Mouse (Mus musculus) cortical plate, adult 2 months (tissue): ENCODE results near the gene Phldb2.

Experiments used
- CTCF ChIP-seq: fragments of 200-500 bp; IDR thresholded peaks from 2 replicates; pipeline ENCODE4 v1.5.1; 2011; ENCODE audit warnings: mild to moderate bottlenecking, control low read depth, low read length; ENCODE audit not compliant: insufficient read depth; ENCODE audit errors: extremely low read depth
- POLR2A ChIP-seq: fragments of 200-500 bp; IDR thresholded peaks from 2 replicates; pipeline ENCODE4 v1.6.1; 2011; ENCODE audit warnings: mild to moderate bottlenecking, low read length, control low read depth; ENCODE audit not compliant: insufficient read depth; ENCODE audit errors: extremely low read depth

- no peak for TF ChIP-seq CTCF
- no peak for TF ChIP-seq POLR2A
These were observed 80.0 kb downstream of the Phldb2 start for GRCm38 (mm10) chr16:45873397-45873796.
